Mouse (Mus musculus) midbrain, embryonic 13.5 days (tissue): ENCODE data around the gene Cyp27a1. TPM values are rescaled to one million over a fixed set of nuclear protein-coding genes. Genes with fewer than 3 reads are reported as not detected.
A peak's percentile ranks its signal among the peaks of the same experiment; 100 is the strongest.

Experiments used
- ATAC-seq: fragments of 200-750 bp; cut with Nextera tagmentation; 2 replicates; pipeline ENCODE4 v1.8.0; 2017; ENCODE audit warnings: mild to moderate bottlenecking, moderate TSS enrichment, moderate library complexity
- H3K27ac ChIP-seq: fragments of 300-500 bp; sonication (generic); 2 replicates; pipeline ENCODE4 v1.5.1; 2015; ENCODE audit warnings: inconsistent platforms, mild to moderate bottlenecking, moderate library complexity
- H3K27me3 ChIP-seq: fragments of 300-500 bp; sonication (generic); 2 replicates; pipeline ENCODE4 v1.6.1; 2015; ENCODE audit warnings: mild to moderate bottlenecking, inconsistent platforms
- H3K36me3 ChIP-seq: fragments of 300-500 bp; sonication (generic); 2 replicates; pipeline ENCODE4 v1.6.1; 2015; ENCODE audit warnings: mild to moderate bottlenecking, inconsistent platforms
- H3K4me1 ChIP-seq: fragments of 300-500 bp; sonication (generic); replicated peaks from 2 replicates; pipeline ENCODE4 v1.6.1; 2015; ENCODE audit warnings: inconsistent platforms
- H3K4me2 ChIP-seq: fragments of 300-500 bp; sonication (generic); replicated peaks from 2 replicates; pipeline ENCODE4 v1.6.1; 2015; ENCODE audit warnings: moderate library complexity, mild to moderate bottlenecking, inconsistent platforms
- H3K4me3 ChIP-seq: fragments of 300-500 bp; sonication (generic); replicated peaks from 2 replicates; pipeline ENCODE4 v1.5.1; 2015; ENCODE audit warnings: mild to moderate bottlenecking, inconsistent platforms
- H3K9ac ChIP-seq: fragments of 300-500 bp; sonication (generic); replicated peaks from 2 replicates; pipeline ENCODE4 v1.6.1; 2015; ENCODE audit warnings: mild to moderate bottlenecking, inconsistent platforms
- H3K9me3 ChIP-seq: fragments of 300-500 bp; sonication (generic); 2 replicates; pipeline ENCODE4 v1.6.1; 2016; ENCODE audit warnings: mild to moderate bottlenecking, inconsistent platforms
- WGBS: fragments of 180-500 bp; shearing (Covaris S2); methylation state at CpG from one replicate; pipeline ENCODE4 v1.1.7; 2015; 5-methylcytosine and 5-hydroxymethylcytosine counted together
- polyA plus RNA-seq: library from polyadenylated mRNA; unstranded; fragments of >200 nt; fragmentation: Nextera tagmentation; extraction: Ambion mirVana; gene quantifications from 2 replicates; pipeline ENCODE4 v1.2.1, GENCODE M21; 2015

The Cyp27a1 gene
- 2.9 and 3.3 TPM in 2 replicates for polyA plus RNA-seq

DNA sequence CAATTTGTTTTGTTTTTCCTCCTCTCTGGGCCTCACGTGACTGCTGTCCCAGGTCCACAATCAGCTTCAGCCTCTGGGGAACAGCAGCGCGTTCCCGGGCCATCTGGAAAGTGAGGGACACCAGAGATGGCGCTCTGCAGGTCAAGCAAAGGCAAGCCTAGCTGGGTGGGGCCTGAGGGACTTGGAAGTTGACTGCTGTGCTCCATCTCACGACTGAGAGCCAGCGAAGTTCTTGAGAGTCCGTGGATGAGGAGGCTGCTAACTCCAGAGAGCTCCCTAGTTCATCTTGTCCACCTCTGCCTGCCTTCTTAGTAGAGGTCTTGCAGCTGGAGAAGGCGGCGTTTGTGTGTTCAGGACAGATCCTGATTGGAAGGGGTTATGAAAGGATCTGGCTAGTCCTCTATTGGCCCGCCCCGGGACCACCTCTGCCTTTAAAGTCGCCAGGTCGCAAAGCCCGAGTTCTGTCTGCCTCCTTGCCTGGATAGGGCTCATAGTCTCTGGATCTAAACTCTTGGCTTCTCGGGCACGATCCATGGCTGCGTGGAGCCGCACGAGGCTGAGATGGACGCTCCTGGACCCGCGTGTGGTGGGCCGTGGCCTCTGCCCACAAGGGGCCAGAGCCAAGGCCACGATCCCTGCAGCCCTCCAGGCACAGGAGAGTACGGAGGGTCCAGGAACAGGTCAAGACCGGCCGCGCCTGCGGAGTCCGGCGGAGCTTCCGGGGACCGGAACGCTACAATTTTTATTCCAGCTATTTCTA is at the start of gene Cyp27a1:
Gene Cyp27a1 (plus strand): TSS at position 476 of the 760 bp plus-strand sequence.
- 3% methylated on average over 35 of the region's 35 CpGs for WGBS
- peaks cover 13% of the 10 kb centered on the region for H3K4me1 ChIP-seq
- H3K27me3 ChIP-seq: peaks cover 20% of the 10 kb centered on the region
- H3K9me3 ChIP-seq: no peaks in the 10 kb centered on the region
- H3K36me3 ChIP-seq: no peaks in the 10 kb centered on the region
- H3K27ac ChIP-seq: no peak within 1 kb of the TSS
- H3K9ac ChIP-seq: peak within 1 kb of the TSS; percentile 68
- H3K4me2 ChIP-seq: peak within 1 kb of the TSS; percentile 80
- peak within 1 kb of the TSS; percentile 44 for H3K4me3 ChIP-seq
- ATAC-seq: peak; percentile 68

DNA sequence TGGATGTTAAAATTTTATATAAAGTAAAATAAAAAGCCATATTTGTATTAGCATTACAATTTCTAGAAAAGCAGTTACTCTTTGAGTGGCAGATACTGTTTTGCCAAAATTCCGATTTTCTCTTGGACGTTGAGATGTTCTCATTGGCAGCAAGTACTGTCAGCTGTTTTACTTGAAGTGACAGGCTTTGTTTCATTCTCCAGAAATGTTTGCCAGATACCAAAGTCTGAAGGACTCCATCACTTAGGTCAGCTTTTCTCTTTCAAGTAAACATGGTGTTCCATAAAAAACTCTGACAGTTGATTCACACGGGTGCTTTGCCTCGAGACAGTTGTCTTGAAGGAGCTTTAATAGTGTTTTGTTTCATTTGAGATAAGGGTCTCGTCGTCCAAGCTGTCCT is 48.2 kb upstream of the Cyp27a1 start:
- ATAC-seq: no peak
- 85% methylated on average over 6 of the region's 6 CpGs for WGBS

DNA sequence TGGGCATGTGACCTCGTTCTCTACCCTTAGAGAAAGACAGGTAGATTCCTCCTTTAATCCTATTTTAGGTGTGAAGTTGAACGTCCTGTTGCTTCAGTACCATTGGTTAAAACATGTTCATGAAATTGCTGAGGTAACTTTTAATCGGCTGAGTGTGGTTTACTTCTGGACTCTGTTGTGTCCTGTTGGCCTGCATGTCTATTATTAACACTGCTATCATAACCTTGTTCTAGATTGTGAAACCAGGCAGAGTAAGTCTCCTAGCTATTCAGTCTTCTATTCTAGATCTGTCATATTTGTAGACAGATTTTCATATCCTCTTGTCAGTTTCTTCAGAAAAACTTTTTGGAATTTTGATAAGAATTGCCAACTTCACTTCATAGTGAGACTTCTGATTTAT is 45.0 kb upstream of the Cyp27a1 start:
- no peaks in the 10 kb centered on the region for H3K27me3 ChIP-seq
- no peak overlapping the region for H3K27ac ChIP-seq
- WGBS: 89% methylated on average over 3 of the region's 3 CpGs

More for the DNA sequence above, 48.2 kb upstream of the Cyp27a1 start:
- Histone ChIP-seq H3K36me3 (no peaks in the 10 kb centered on the region), H3K4me1 (peaks cover 12% of the 10 kb centered on the region), H3K4me2 (no peak overlapping the region), H3K27ac (no peak overlapping the region), H3K4me3 (no peak overlapping the region), H3K27me3 (no peaks in the 10 kb centered on the region), H3K9me3 (no peaks in the 10 kb centered on the region), H3K9ac (no peak overlapping the region)

DNA sequence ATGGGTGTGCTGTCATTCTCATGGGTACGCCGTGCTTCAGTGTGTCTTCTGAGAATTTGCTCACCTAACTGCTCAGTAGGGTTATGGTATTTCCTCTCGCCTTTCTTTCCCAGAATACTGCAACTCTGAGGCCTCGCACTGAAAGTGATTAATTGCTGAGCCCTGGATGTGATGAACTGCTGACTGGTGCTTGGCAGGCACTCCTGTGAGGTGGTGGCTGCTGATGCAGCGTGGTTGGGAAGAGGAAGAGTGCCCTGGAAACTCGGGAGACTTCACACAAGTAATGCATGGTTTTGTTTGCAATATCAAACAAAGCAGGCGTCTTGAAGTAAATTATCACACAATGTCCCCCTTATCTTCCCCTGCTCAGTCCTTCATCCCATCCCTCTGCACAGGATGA is 40.6 kb upstream of the Cyp27a1 start:
- Histone ChIP-seq H3K9me3 (no peaks in the 10 kb centered on the region), H3K36me3 (peaks cover 19% of the 10 kb centered on the region; the same call in 1 of the 2 replicates), H3K9ac (no peak overlapping the region), H3K27ac (no peak overlapping the region), H3K4me2 (no peak overlapping the region), H3K4me1 (no peaks in the 10 kb centered on the region), H3K27me3 (no peaks in the 10 kb centered on the region), H3K4me3 (no peak overlapping the region)
- ATAC-seq: no peak
- 89% methylated on average over 7 of the region's 7 CpGs for WGBS

More for the DNA sequence above, 45.0 kb upstream of the Cyp27a1 start:
- Histone ChIP-seq H3K4me2 (no peak overlapping the region), H3K36me3 (peaks cover 14% of the 10 kb centered on the region; the same call in 1 of the 2 replicates), H3K9ac (no peak overlapping the region), H3K9me3 (no peaks in the 10 kb centered on the region), H3K4me1 (peaks cover under 1% of the 10 kb centered on the region), H3K4me3 (no peak overlapping the region)
- no peak for ATAC-seq

- Histone ChIP-seq H3K4me1 (no peaks in the 10 kb centered on the region), H3K36me3 (peaks cover 53% of the 10 kb centered on the region), H3K27ac (no peak overlapping the region), H3K9me3 (no peaks in the 10 kb centered on the region), H3K4me2 (no peak overlapping the region), H3K9ac (no peak overlapping the region), H3K27me3 (no peaks in the 10 kb centered on the region), H3K4me3 (no peak overlapping the region)
- WGBS: 70% methylated on average over 3 of the region's 3 CpGs
- no peak for ATAC-seq
Measured at GRCm38 (mm10) chr1:74676863-74677262, 36.5 kb upstream of the Cyp27a1 start.

- H3K4me3 ChIP-seq: no peak overlapping the region
- H3K9ac ChIP-seq: no peak overlapping the region
- no peaks in the 10 kb centered on the region for H3K27me3 ChIP-seq
- no peak overlapping the region for H3K27ac ChIP-seq
- H3K4me1 ChIP-seq: no peaks in the 10 kb centered on the region
- no peak for ATAC-seq
- WGBS: 73% methylated on average over 1 of the region's 1 CpGs
- no peaks in the 10 kb centered on the region for H3K9me3 ChIP-seq
- peaks cover 53% of the 10 kb centered on the region for H3K36me3 ChIP-seq
- no peak overlapping the region for H3K4me2 ChIP-seq
Measured at GRCm38 (mm10) chr1:74677843-74678242, 35.5 kb upstream of the Cyp27a1 start.

GRCm38 (mm10) chr1:74687131-74687530 is 26.2 kb upstream of the Cyp27a1 start:
- Histone ChIP-seq H3K4me1 (no peaks in the 10 kb centered on the region), H3K4me3 (no peak overlapping the region), H3K9ac (no peak overlapping the region), H3K9me3 (no peaks in the 10 kb centered on the region), H3K36me3 (peaks cover 91% of the 10 kb centered on the region), H3K4me2 (no peak overlapping the region), H3K27me3 (no peaks in the 10 kb centered on the region), H3K27ac (no peak overlapping the region)
- 93% methylated on average over 7 of the region's 7 CpGs for WGBS
- ATAC-seq: no peak

- Histone ChIP-seq H3K27me3 (no peaks in the 10 kb centered on the region), H3K4me3 (no peak overlapping the region), H3K9me3 (no peaks in the 10 kb centered on the region), H3K4me2 (no peak overlapping the region), H3K36me3 (peaks cover 88% of the 10 kb centered on the region), H3K9ac (no peak overlapping the region), H3K4me1 (no peaks in the 10 kb centered on the region), H3K27ac (no peak overlapping the region)
- no peak for ATAC-seq
- 92% methylated on average over 8 of the region's 8 CpGs for WGBS
Measured at GRCm38 (mm10) chr1:74693891-74694583, 19.3 kb upstream of the Cyp27a1 start.

GRCm38 (mm10) chr1:74695836-74696235 is 17.5 kb upstream of the Cyp27a1 start:
- Histone ChIP-seq H3K9ac (no peak overlapping the region), H3K27me3 (no peaks in the 10 kb centered on the region), H3K9me3 (no peaks in the 10 kb centered on the region), H3K4me2 (no peak overlapping the region), H3K27ac (no peak overlapping the region), H3K4me1 (no peaks in the 10 kb centered on the region), H3K36me3 (peaks cover 83% of the 10 kb centered on the region), H3K4me3 (no peak overlapping the region)
- WGBS: 97% methylated on average over 4 of the region's 4 CpGs
- ATAC-seq: no peak

DNA sequence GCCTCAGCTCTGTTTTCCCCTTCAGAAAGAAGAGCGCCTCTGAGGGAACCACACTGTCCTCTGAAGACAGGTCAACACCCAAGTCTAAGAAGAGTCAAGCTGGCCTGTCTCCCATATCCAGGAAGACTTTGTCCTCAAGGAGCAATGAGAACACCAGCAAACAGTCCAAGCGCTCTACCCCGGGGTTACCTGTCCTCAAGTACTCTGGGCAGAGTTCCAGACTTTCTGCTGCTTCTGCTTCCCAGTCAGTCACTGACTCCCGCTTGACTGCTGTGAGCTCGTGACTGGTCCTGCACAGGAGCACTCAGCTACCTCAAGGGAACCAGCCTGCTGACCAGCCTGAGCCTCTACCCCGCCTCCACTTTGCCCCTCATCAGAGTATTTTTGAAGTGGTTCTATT is 16.0 kb upstream of the Cyp27a1 start:
- WGBS: 96% methylated on average over 6 of the region's 6 CpGs
- Histone ChIP-seq H3K9me3 (no peaks in the 10 kb centered on the region), H3K36me3 (peaks cover 79% of the 10 kb centered on the region), H3K27ac (no peak overlapping the region), H3K9ac (no peak overlapping the region), H3K27me3 (no peaks in the 10 kb centered on the region), H3K4me2 (no peak overlapping the region), H3K4me1 (no peaks in the 10 kb centered on the region), H3K4me3 (no peak overlapping the region)
- no peak for ATAC-seq

DNA sequence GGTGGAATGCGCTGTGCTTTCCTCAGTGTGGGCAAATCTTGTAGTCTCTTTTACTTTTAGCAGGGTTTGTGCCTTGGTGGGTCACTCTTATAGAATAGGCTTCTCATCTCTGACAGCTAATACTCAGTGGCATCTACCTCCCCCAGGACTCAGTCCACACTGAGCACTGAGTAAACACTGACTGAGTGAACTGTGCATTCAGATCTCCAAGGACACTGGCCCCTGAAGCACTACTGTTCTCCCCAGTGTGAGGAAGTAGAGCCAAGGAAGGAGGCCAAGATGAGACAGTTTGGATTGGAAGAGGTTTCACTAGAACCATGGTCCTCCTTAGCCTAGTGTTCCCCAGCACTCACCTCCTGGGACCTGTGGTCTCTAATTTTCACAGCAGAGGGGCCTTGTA is 15.0 kb upstream of the Cyp27a1 start:
- no peaks in the 10 kb centered on the region for H3K9me3 ChIP-seq
- no peak overlapping the region for H3K4me3 ChIP-seq
- no peak overlapping the region for H3K27ac ChIP-seq
- ATAC-seq: no peak
- no peak overlapping the region for H3K9ac ChIP-seq
- no peak overlapping the region for H3K4me2 ChIP-seq
- WGBS: 96% methylated on average over 1 of the region's 1 CpGs
- H3K36me3 ChIP-seq: peaks cover 77% of the 10 kb centered on the region
- H3K4me1 ChIP-seq: no peaks in the 10 kb centered on the region
- H3K27me3 ChIP-seq: no peaks in the 10 kb centered on the region

DNA sequence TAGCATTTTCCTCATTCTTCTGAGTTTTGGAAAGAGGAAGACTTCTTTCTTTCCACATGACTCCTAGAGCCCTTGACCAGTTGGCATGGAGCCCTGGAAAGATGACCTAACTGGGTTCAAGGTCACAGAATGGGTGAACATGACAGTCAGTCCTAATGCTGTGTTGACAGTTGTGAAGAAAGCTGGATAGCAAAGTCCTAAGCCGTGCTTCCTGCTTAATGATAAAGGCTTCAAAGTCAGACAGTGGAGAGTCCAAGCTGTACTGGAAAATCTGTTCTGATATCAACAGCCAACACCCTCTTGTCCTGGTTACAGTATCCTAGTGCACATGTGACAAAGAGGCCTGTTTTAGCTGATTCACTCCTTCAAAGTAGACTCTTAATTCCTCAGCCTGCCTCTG is 14.6 kb upstream of the Cyp27a1 start:
- Histone ChIP-seq H3K27me3 (no peaks in the 10 kb centered on the region), H3K27ac (no peak overlapping the region), H3K9me3 (no peaks in the 10 kb centered on the region), H3K4me3 (no peak overlapping the region), H3K4me2 (no peak overlapping the region), H3K4me1 (no peaks in the 10 kb centered on the region), H3K9ac (no peak overlapping the region), H3K36me3 (peaks cover 73% of the 10 kb centered on the region)
- no peak for ATAC-seq
- WGBS: 93% methylated on average over 1 of the region's 1 CpGs
